Mouse (Mus musculus) limb, embryonic 14.5 days (tissue): ENCODE measurements around the gene Nr6a1. TPM values are rescaled to one million over a fixed set of nuclear protein-coding genes. Genes with fewer than 3 reads are reported as not detected.

Experiments used
- ATAC-seq: fragments of 200-750 bp; cut with Nextera tagmentation; 2 replicates; pipeline ENCODE4 v1.8.0; 2017; ENCODE audit warnings: low read depth, moderate number of reproducible peaks, moderate TSS enrichment; ENCODE audit not compliant: low FRiP score
- DNase-seq: peaks from one replicate; pipeline ENCODE4 v3.0.0-alpha.2; 2015; ENCODE audit warnings: low spot score
- H3K27ac ChIP-seq: fragments of 300-500 bp; sonication (generic); replicated peaks from 2 replicates; pipeline ENCODE4 v1.5.1; 2014; ENCODE audit warnings: low read depth, mild to moderate bottlenecking, low read length, moderate library complexity, mixed read lengths
- H3K27me3 ChIP-seq: fragments of 300-500 bp; sonication (generic); 2 replicates; pipeline ENCODE4 v1.6.1; 2014; ENCODE audit warnings: low read length, mixed read lengths; ENCODE audit not compliant: control insufficient read depth, insufficient read depth
- H3K36me3 ChIP-seq: fragments of 300-500 bp; sonication (generic); 2 replicates; pipeline ENCODE4 v1.6.1; 2014; ENCODE audit warnings: mild to moderate bottlenecking, low read length, moderate library complexity, mixed read lengths; ENCODE audit not compliant: control insufficient read depth, insufficient read depth
- H3K4me1 ChIP-seq: fragments of 300-500 bp; sonication (generic); 2 replicates; pipeline ENCODE4 v1.6.1; 2014; ENCODE audit warnings: antibody characterized with exemption, low read length, mixed read lengths; ENCODE audit not compliant: control insufficient read depth, insufficient read depth
- H3K4me2 ChIP-seq: fragments of 300-500 bp; sonication (generic); replicated peaks from 2 replicates; pipeline ENCODE4 v1.6.1; 2014; ENCODE audit warnings: low read depth, mild to moderate bottlenecking, low read length, moderate library complexity; ENCODE audit not compliant: severe bottlenecking
- H3K4me3 ChIP-seq: fragments of 300-500 bp; sonication (generic); replicated peaks from 2 replicates; pipeline ENCODE4 v1.5.1; 2014; ENCODE audit warnings: low read length
- H3K9ac ChIP-seq: fragments of 300-500 bp; sonication (generic); 2 replicates; pipeline ENCODE4 v1.6.1; 2014; ENCODE audit warnings: mild to moderate bottlenecking, low read depth, low read length, moderate library complexity; ENCODE audit not compliant: severe bottlenecking
- H3K9me3 ChIP-seq: fragments of 300-500 bp; sonication (generic); 2 replicates; pipeline ENCODE4 v1.6.1; 2016; ENCODE audit warnings: low read length; ENCODE audit not compliant: control insufficient read depth
- POLR2A ChIP-seq: fragments of 200-500 bp; IDR thresholded peaks from 2 replicates; pipeline ENCODE4 v1.8.0; 2012; ENCODE audit warnings: inconsistent platforms, mild to moderate bottlenecking, moderate library complexity, borderline replicate concordance; ENCODE audit not compliant: insufficient read depth, insufficient read length; ENCODE audit errors: extremely low read depth
- WGBS: fragments of 180-500 bp; shearing (Covaris S2); extraction: QIAGEN DNeasy Blood & Tissue Kit; methylation state at CpG from one replicate; pipeline ENCODE4 v1.1.7; 2014; 5-methylcytosine and 5-hydroxymethylcytosine counted together
- polyA plus RNA-seq, 2 experiments: library from polyadenylated mRNA; depleted of rRNA in 1 of 2; stranded (reverse) in 1 of 2; unstranded in 1 of 2; fragments of >200 nt; fragmentation: Nextera tagmentation in 1 of 2; extraction: Ambion mirVana in 1 of 2; gene quantifications; 2 replicates each; pipeline versions ENCODE4 v1.2.1 to v1.2.3; 2012 to 2014

Gene Nr6a1
- polyA plus RNA-seq, 2 experiments, result 1.2 to 2.4 TPM

DNA sequence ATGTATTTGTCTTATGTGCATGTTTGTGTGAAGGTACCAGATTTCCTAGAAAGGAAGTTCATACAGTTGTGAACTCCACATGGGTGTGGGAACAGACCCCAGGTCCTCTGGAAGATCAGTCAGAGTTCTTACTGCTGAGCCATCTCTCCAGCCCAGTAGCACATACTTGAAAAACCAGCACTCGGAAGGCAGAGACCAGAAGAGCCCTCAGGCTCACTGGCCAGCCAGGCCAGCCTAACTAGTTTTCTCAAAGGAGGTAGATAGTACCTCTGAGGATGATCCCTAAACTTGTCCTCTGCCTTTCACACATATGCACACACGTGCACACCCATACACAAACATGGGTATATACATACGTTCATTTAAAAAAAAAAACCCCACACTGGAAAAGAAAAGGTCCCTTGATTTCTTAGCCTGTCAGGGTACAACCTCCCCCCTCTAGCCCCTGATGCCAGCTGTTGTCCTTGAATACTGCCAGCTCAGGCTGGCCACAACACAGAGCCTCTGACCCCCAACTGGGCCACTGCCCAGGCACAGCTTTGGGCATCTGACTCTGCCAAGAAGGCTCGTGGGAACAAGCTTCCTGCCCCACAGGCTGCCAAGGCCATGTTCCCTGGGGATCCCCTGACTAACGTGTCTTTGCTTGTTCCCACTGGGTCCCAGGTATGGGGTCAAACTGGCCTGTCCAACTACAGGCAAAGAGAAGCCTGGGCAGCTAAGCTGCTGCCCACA is 25.8 kb upstream of the Nr6a1 start:
- H3K9me3 ChIP-seq, result no peaks in the 10 kb centered on the region
- no peak overlapping the region for H3K4me2 ChIP-seq
- no peaks in the 10 kb centered on the region for H3K27me3 ChIP-seq
- DNase-seq, result no peak
- H3K9ac ChIP-seq, result no peak overlapping the region
- H3K36me3 ChIP-seq, result no peaks in the 10 kb centered on the region
- TF ChIP-seq POLR2A, result no peak
- H3K4me1 ChIP-seq, result no peaks in the 10 kb centered on the region
- no peak overlapping the region for H3K4me3 ChIP-seq
- no peak overlapping the region for H3K27ac ChIP-seq
- no peak for ATAC-seq
- 70% methylated on average over 5 of the region's 5 CpGs for WGBS

DNA sequence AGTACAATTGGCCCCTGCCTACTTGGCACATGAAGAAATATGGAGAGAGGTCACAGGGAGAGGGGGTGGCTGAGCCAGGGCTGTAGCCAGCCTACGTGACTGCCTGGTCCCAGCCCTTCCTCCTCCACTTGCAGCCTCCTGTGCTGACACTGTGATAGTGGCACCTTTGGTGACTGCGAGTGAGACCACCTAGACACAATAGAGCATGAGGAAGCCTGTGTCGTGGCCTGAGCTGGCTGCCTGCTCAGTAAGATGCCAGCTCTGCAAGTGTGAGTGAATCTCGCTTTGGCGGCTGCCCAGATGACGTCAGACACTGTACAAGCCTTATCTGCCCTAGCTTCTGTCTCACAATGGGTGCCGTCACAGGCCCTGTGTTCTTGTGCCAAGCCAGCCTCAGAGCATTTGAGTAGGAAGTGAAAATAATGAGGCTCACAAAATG is 22.8 kb upstream of the Nr6a1 start:
- no peaks in the 10 kb centered on the region for H3K36me3 ChIP-seq
- no peak for TF ChIP-seq POLR2A
- 78% methylated on average over 7 of the region's 7 CpGs for WGBS
- H3K4me2 ChIP-seq, result no peak overlapping the region
- no peak overlapping the region for H3K9ac ChIP-seq
- H3K27me3 ChIP-seq, result no peaks in the 10 kb centered on the region
- no peak overlapping the region for H3K27ac ChIP-seq
- DNase-seq (no peak), ATAC-seq (0 out of 2 replicates have a peak, but pooled peaks have one; percentile 26)
- H3K9me3 ChIP-seq, result no peaks in the 10 kb centered on the region
- H3K4me3 ChIP-seq, result no peak overlapping the region
- H3K4me1 ChIP-seq, result no peaks in the 10 kb centered on the region

DNA sequence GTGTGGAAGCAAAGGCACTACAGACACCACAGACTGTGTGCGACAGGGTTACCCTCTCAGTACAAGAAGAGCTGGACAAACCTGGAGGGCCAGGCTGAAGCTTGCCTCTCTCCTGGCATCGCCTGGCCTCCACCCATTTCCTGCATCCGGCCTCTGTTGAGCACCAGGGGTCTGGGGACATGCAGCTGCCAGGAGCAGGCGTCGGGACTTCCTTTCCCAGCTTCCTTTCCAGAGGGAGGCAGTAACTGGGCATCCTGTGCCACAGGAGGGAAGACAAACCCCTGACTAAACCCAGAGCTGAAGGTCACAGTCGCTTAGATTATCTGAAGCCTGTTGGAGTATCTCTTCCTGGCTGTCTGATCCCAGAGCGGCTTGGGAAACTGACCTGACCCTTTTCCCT is 20.1 kb upstream of the Nr6a1 start:
- 62% methylated on average over 7 of the region's 7 CpGs for WGBS
- H3K4me2 ChIP-seq, result no peak overlapping the region
- H3K27me3 ChIP-seq, result no peaks in the 10 kb centered on the region
- H3K4me3 ChIP-seq, result no peak overlapping the region
- no peak for TF ChIP-seq POLR2A
- DNase-seq (no peak), ATAC-seq (no peak)
- no peak overlapping the region for H3K27ac ChIP-seq
- H3K9ac ChIP-seq, result no peak overlapping the region
- no peaks in the 10 kb centered on the region for H3K36me3 ChIP-seq
- no peaks in the 10 kb centered on the region for H3K4me1 ChIP-seq
- no peaks in the 10 kb centered on the region for H3K9me3 ChIP-seq

DNA sequence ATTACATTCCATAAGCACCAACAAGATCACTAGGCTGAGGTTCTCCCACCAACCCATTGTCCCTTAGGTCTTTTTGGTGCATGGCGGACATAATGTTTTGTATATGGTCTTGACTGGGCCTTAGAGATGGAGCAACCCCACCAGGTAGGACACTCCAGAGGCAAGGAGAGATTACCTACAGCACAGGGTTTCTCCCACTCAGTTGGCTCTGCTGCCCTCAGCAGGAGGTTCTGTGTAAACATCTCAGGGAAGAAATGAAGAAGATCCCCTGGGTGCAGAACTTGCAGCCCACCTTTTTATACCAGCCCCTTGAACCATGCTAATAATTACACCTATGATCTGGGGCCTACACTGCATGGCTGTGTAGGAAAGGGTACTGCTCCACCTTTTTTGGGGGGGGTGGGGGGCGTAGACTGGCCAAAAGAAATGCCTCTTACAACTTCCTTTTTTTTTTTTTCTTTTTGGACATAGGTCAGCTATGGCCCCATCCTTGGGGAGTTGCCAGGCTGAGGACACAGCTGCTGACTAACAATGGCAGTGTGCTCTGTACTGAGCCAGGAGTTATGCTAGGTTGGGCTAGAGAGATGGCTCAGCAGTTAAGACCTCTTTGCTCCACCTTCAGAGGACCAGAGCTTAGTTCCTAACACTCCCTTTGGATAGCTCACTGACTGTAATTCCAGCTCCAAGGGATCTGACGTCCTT is 17.1 kb upstream of the Nr6a1 start:
- ATAC-seq (no peak), DNase-seq (no peak)
- Histone ChIP-seq H3K4me1 (no peaks in the 10 kb centered on the region), H3K9ac (no peak overlapping the region), H3K36me3 (no peaks in the 10 kb centered on the region), H3K9me3 (no peaks in the 10 kb centered on the region), H3K27me3 (no peaks in the 10 kb centered on the region), H3K4me3 (no peak overlapping the region), H3K4me2 (no peak overlapping the region), H3K27ac (no peak overlapping the region)
- 69% methylated on average over 3 of the region's 3 CpGs for WGBS
- no peak for TF ChIP-seq POLR2A

DNA sequence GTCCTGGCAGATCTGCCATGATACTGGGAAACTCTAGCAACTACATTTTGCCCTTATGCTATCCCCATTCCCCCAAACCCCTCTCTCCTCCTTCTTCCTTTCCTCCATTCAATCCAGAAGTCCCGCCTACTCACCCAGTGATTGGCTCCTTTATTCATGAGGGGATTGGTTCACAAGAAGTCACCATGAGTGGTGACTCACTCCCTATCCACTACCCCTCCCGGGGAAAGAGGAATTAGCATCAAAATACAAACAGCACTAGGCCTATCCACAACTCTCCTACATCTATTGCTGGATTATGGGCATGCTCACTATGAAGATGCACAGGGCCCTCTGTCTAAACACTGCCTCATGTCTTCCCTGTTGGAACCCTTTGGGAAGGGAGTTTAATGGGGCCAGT is 16.5 kb upstream of the Nr6a1 start:
- no peaks in the 10 kb centered on the region for H3K36me3 ChIP-seq
- 55% methylated on average over 2 of the region's 2 CpGs for WGBS
- no peak for ATAC-seq

More for the DNA sequence above, 16.5 kb upstream of the Nr6a1 start:
- TF ChIP-seq POLR2A, result no peak
- H3K27me3 ChIP-seq, result no peaks in the 10 kb centered on the region
- no peak overlapping the region for H3K27ac ChIP-seq
- no peak for DNase-seq
- no peak overlapping the region for H3K9ac ChIP-seq
- no peaks in the 10 kb centered on the region for H3K4me1 ChIP-seq
- no peak overlapping the region for H3K4me2 ChIP-seq
- no peaks in the 10 kb centered on the region for H3K9me3 ChIP-seq
- H3K4me3 ChIP-seq, result no peak overlapping the region
